Mouse (Mus musculus): ENCODE results near the gene Rasl10a. TPM values are rescaled to one million over a fixed set of nuclear protein-coding genes. Genes with fewer than 3 reads are reported as not detected.

The Rasl10a gene
- total RNA-seq, 2 experiments from 2014 or later: 76.8 to 94.0 TPM

GRCm38 (mm10) chr11:5051629-5052028 is 6.3 kb upstream of the Rasl10a start:
- DNase-seq (ENCODE audit: extremely low spot score in 1 of 2, low spot score in 1 of 2): no peak

- DNase-seq (ENCODE audit: extremely low spot score in 1 of 2, low spot score in 1 of 2): no peak
Measured at GRCm38 (mm10) chr11:5052200-5052854, 5.6 kb upstream of the Rasl10a start.

- DNase-seq (ENCODE audit: extremely low spot score in 1 of 2, low spot score in 1 of 2): no peak
Measured at GRCm38 (mm10) chr11:5054151-5054550, 3.8 kb upstream of the Rasl10a start.

- no peak for DNase-seq (ENCODE audit: extremely low spot score in 1 of 2, low spot score in 1 of 2)
Measured at GRCm38 (mm10) chr11:5054874-5055273, 3.1 kb upstream of the Rasl10a start.

GRCm38 (mm10) chr11:5055945-5056938 is 1.7 kb upstream of the Rasl10a start:
- no peak for DNase-seq (ENCODE audit: extremely low spot score in 1 of 2, low spot score in 1 of 2)

- DNase-seq (ENCODE audit: extremely low spot score in 1 of 2, low spot score in 1 of 2): no peak
Measured at GRCm38 (mm10) chr11:5057064-5057463, 864 bp upstream of the Rasl10a start.

- DNase-seq (ENCODE audit: extremely low spot score in 1 of 2, low spot score in 1 of 2): no peak
Measured at GRCm38 (mm10) chr11:5057541-5057855, 430 bp upstream of the Rasl10a start.

GRCm38 (mm10) chr11:5058783-5059182 is 855 bp downstream of the Rasl10a start:
- no peak for DNase-seq (ENCODE audit: extremely low spot score in 1 of 2, low spot score in 1 of 2)

DNA sequence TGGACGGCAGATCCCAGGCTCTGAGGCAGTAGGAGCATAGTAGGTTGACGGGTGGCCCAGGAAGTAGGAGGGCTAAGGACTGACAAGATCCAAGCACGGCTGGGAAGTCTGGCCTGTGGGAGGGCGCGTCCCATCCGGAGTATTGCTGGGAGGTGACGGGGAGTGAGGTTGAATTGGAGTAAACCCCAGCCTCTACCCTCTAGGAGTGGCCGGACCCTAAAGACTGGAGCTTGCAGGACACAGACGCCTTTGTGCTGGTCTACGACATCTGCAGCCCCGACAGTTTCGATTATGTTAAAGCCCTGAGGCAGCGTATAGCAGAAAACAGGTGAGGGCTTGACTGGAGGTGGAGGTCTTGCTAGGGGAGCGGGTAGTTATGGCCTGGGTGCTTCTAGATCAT is 1.3 kb downstream of the Rasl10a start:
- peak in 1 of 2 experiments; percentile 31 for DNase-seq (ENCODE audit: extremely low spot score in 1 of 2, low spot score in 1 of 2)

DNA sequence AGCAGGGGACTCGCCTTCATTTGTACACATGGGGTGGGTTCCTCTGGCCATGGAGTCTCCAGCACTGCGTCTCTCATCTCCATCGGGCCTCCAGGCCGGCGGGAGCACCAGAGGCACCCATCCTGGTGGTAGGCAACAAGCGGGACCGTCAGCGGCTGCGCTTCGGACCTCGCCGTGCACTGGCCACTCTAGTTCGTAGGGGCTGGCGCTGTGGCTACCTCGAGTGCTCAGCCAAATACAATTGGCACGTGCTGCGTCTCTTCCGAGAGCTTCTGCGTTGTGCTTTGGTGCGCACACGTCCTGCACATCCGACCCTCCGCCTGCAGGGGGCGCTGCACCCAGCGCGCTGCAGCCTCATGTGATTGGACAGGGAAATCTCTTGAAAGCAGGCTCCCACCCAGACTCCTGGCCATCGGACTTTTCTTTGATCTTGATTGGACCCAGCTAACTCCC is 1.8 kb downstream of the Rasl10a start:
- peak; percentile 58 to 64 for DNase-seq (ENCODE audit: extremely low spot score in 1 of 2, low spot score in 1 of 2)

DNA sequence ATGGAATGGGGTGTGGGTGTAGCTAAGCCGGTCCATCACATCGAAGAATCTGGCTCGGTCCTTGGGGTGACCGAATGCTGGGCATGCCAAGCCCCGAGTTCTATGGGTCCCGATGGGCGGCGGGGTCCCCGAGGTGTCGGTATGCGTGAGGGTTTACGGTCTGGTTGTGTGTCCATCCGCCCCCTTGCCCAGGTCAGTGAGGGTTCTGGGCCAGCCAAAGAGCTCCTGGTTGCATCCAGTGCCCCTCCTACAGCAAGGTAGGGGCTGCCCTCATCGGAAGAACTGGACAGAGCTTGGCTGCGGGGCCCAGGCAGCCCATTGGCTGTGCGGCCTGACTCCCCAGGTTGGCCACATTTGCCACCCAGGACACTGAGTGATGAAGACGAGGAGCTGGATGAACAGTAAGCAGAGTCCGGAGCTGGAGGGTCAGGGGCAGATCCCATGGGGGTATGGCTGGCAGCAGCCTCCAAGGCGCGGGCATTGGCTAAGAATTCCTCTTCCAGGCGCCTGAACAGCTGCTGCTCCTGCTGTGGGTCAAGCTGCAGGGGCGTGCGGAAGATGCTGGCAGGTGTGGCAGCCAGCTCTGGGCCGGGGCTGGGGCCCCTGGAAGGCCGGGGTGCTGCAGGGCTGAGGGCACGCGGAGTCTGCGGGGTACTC is 3.0 kb downstream of the Rasl10a start:
- no peak for DNase-seq (ENCODE audit: extremely low spot score in 1 of 2, low spot score in 1 of 2)

DNA sequence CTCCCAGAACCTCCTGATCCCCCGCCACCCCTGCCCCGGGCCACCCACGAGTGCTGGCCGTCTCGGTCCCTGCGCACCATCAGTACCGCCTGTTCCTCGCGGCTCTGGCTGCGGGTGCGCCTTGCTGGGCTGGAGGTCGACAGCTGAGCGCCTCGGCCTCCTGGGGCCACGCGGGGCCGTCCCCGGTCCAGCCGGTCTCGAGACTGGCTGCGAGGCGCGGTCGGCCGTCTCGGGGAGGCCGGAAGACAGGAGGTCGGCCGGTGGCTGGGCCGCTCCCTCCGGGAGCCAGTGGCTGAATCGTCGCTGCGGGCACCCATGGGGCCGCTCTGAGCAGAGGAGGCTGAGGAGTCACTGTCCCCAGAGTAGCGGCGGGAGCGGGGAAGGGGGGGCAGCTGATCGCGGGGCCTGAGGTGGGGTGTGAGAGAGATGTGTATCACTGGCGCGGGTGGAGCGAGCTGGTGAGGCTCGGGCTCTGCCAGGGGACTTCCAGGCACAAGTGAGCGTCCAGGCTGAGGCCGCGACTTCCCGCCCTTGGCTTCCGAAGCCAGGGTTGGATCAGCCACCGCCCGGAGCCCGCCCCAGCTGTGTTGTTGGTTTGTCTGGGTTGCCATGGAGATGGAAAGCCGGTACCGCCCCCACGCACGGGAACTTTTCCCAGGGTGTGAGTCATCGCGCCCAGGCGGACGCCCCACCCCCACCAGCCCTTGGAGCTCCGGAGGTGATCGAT is 3.6 kb downstream of the Rasl10a start:
- peak; percentile 92 to 97 for DNase-seq (ENCODE audit: extremely low spot score in 1 of 2, low spot score in 1 of 2)

GRCm38 (mm10) chr11:5062326-5062725 is 4.4 kb downstream of the Rasl10a start:
- peak in 1 of 2 experiments; percentile 29 for DNase-seq (ENCODE audit: extremely low spot score in 1 of 2, low spot score in 1 of 2)

DNA sequence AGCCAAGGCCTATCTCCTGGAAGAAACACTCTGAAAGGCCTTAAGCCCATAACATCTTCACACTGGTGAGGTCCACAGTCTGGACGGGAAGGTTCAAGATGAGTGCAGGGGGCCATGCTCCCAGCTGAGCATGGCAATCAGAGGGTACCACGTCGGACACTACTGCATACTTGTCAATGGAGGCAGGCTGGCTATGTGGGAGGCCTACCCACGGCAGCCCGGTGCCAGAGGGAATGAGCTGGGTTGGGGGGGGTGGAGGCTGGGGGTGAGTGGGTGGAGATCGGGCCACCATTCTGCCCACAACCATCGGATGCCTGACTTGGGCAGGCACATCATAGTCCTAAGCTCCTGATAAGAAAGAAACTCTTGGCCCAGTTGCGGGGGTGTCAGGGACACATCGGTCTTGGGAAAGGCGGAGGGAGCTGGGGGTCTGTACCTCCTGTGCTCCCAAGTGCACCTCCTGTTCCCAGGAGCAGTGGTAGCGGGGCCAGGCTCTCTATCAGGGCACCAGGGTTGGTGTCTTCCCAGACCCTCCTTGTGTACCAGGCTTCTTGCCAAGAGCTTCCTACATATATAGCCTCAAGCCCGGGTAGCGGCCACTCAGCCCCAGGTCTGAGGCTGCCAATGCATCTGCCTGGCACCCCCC is 5.1 kb downstream of the Rasl10a start:
- no peak for DNase-seq (ENCODE audit: extremely low spot score in 1 of 2, low spot score in 1 of 2)

- no peak for DNase-seq (ENCODE audit: extremely low spot score in 1 of 2, low spot score in 1 of 2)
Measured at GRCm38 (mm10) chr11:5063561-5064281, 5.8 kb downstream of the Rasl10a start.

DNA sequence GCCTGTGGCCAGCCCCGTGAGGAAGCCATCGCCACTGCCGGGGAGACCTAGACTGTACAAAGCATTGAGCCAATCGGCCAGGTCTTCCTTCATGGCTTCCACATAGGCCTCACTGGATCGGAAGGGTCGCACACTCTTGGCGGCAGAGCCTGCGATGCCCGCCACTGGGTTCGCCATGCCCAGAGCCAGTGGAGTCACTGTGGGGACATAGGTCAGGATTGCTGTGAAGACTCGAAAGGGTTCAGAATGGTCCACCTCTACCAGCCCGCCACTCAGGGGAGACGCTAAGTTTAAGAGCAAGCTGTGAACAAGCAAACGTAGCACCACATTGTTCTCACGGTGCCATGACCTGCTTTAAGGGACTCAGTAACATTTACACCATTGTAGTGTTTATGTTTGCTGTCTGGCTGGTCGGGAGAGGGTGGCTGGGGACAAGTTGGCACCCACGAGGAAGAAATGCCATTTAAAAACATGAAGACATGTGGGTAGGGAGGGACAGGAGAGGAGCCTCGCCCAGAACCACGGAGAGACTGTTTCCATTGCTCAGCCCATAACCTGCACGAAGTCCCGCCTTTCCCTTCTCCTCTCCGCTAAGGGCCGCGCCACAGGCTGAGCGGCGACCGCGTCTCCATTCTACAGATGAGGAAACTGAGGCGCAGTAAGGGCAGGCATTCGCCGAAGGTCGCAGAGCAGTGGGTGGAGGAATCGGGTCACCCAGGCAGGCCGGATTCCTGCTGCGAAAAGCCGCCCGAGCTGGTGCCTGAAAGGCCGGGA is 6.5 kb downstream of the Rasl10a start:
- DNase-seq (ENCODE audit: extremely low spot score in 1 of 2, low spot score in 1 of 2): peak in 1 of 2 experiments; percentile 21

- peak; percentile 80 to 81 for DNase-seq (ENCODE audit: extremely low spot score in 1 of 2, low spot score in 1 of 2)
Measured at GRCm38 (mm10) chr11:5065056-5065821, 7.3 kb downstream of the Rasl10a start, which contains the start of gene Gas2l1. TSS of gene Gas2l1 (minus strand) at chr11:5065327.

GRCm38 (mm10) chr11:5067063-5067462 is 9.1 kb downstream of the Rasl10a start:
- no peak for DNase-seq (ENCODE audit: extremely low spot score in 1 of 2, low spot score in 1 of 2)

Data from layer of hippocampus, postnatal 25 days (tissue).